Mouse (Mus musculus) midbrain, embryonic 16.5 days (tissue): ENCODE results near the gene Dnaaf2. TPM values are rescaled to one million over a fixed set of nuclear protein-coding genes. Genes with fewer than 3 reads are reported as not detected.
A peak's percentile ranks its signal among the peaks of the same experiment; 100 is the strongest.

Source experiments
- ATAC-seq: fragments of 200-750 bp; cut with Nextera tagmentation; 2 replicates; pipeline ENCODE4 v1.8.0; 2017; ENCODE audit warnings: moderate TSS enrichment
- H3K27ac ChIP-seq: fragments of 300-500 bp; sonication (generic); 2 replicates; pipeline ENCODE4 v1.5.1; 2014; ENCODE audit warnings: mild to moderate bottlenecking, low read length, mixed read lengths
- H3K27me3 ChIP-seq: fragments of 300-500 bp; sonication (generic); 2 replicates; pipeline ENCODE4 v1.6.1; 2014; ENCODE audit warnings: low read depth, low read length, mixed read lengths; ENCODE audit not compliant: control insufficient read depth, insufficient read depth
- H3K36me3 ChIP-seq: fragments of 300-500 bp; sonication (generic); 2 replicates; pipeline ENCODE4 v1.6.1; 2014; ENCODE audit warnings: mild to moderate bottlenecking, low read length, moderate library complexity, mixed read lengths; ENCODE audit not compliant: control insufficient read depth, insufficient read depth
- H3K4me1 ChIP-seq: fragments of 300-500 bp; sonication (generic); 2 replicates; pipeline ENCODE4 v1.6.1; 2014; ENCODE audit warnings: mild to moderate bottlenecking, low read length, mixed read lengths; ENCODE audit not compliant: control insufficient read depth, insufficient read depth
- H3K4me2 ChIP-seq: fragments of 300-500 bp; sonication (generic); 2 replicates; pipeline ENCODE4 v1.6.1; 2014; ENCODE audit warnings: mild to moderate bottlenecking, low read length, mixed read lengths
- H3K4me3 ChIP-seq: fragments of 300-500 bp; sonication (generic); 2 replicates; pipeline ENCODE4 v1.5.1; 2014; ENCODE audit warnings: low read depth, mild to moderate bottlenecking, low read length, moderate library complexity, mixed read lengths
- H3K9ac ChIP-seq: fragments of 300-500 bp; sonication (generic); 2 replicates; pipeline ENCODE4 v1.6.1; 2014; ENCODE audit warnings: low read depth, low read length, mixed read lengths
- H3K9me3 ChIP-seq: fragments of 300-500 bp; sonication (generic); replicated peaks from 2 replicates; pipeline ENCODE4 v1.6.1; 2014; ENCODE audit warnings: mild to moderate bottlenecking, low read length, mixed read lengths; ENCODE audit not compliant: control insufficient read depth, poor library complexity, severe bottlenecking
- WGBS: fragments of 180-500 bp; shearing (Covaris S2); extraction: QIAGEN DNeasy Blood & Tissue Kit; methylation state at CpG from one replicate; pipeline ENCODE4 v1.1.7; 2014; 5-methylcytosine and 5-hydroxymethylcytosine counted together
- polyA plus RNA-seq: library from polyadenylated mRNA; unstranded; fragments of >200 nt; fragmentation: Nextera tagmentation; extraction: Ambion mirVana; gene quantifications from 2 replicates; pipeline ENCODE4 v1.2.1, GENCODE M21; 2015

Gene Dnaaf2
- polyA plus RNA-seq, 1 experiment from 2014 or later: 5.9 TPM

DNA sequence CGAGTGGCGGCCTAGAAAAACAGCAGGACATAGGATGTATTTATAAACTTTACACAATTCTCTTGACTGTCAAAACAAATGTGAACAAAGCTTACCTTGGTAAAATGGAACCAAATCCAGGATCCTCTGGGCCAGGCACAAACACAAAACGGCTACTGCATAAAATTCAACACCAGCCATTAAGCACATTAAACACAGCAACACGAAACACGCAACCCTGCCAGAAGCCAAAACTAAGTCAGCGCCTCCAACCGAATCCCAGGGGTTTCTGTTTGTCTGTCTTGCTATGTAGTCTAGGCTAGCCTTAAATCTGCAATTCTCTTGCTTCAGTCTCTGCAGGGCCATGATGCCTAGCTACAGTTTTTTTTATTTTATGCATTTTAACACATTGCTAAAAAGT lies 9.7 kb upstream of the Dnaaf2 start:
- Histone ChIP-seq H3K9ac (no peak overlapping the region), H3K36me3 (no peaks in the 10 kb centered on the region), H3K27ac (no peak overlapping the region), H3K4me1 (no peaks in the 10 kb centered on the region), H3K4me3 (no peak overlapping the region), H3K9me3 (no peaks in the 10 kb centered on the region), H3K27me3 (no peaks in the 10 kb centered on the region), H3K4me2 (no peak overlapping the region)
- ATAC-seq: no peak
- 91% methylated on average over 7 of the region's 7 CpGs for WGBS

DNA sequence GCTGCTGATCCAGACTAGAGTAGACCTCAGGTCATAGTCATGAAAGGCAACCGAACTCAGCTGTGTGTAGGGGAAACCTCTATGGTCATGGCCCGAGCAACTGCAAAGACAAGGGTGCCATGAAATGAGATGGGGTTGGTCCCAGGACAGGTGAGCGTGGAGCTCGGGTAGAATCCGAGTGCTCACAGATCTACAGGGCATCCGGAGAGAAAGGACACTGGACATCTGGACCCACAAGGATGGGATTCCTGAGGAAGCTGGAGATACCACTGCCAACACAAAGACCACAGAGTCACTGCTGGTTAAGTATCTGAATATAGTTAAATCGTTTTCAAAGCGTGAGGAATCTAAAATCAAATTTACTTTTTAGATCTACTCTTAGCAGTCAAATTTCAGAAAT lies 9.2 kb upstream of the Dnaaf2 start:
- Histone ChIP-seq H3K4me3 (no peak overlapping the region), H3K4me2 (no peak overlapping the region), H3K27me3 (no peaks in the 10 kb centered on the region), H3K9ac (no peak overlapping the region), H3K36me3 (no peaks in the 10 kb centered on the region), H3K9me3 (no peaks in the 10 kb centered on the region), H3K4me1 (no peaks in the 10 kb centered on the region), H3K27ac (no peak overlapping the region)
- ATAC-seq: no peak
- 97% methylated on average over 8 of the region's 8 CpGs for WGBS

DNA sequence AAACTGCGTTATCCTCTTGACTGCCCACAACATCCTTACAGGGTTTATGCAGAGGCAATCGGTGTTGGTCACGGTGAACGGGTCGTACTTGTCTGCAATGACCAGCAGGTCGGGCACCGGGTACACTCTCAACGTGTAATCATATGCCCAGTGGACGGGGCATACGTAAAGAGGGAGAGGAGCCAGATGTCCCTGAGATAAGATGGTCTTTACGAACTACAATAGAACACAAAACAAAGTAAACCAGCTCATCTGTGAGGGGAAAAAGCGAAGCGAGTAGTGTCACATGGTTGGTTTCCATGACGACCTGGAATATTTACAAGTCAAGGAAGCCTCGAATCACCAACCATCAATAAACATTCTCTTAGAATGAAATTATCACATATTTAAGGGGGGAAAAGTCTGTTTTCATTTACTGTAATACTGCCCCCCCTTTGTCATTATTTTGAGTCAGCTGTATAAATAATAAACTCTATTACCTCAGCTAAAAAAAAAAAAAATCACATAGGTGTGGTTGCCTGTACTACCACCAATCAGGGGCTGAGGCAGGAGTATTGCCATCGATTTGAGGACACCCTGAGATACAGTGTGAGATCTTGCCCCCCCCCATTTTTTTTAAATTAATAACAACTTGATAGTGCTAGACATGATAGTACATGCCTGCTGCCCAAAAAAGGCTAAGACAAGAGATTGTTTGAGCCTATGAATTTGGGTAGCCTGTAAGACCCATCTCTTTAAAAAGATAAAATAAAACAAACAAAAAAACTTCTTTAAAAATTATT lies 6.0 kb upstream of the Dnaaf2 start, which contains the start of gene Gm49384:
Gene Gm49384, minus strand, starts transcription at position 216 of the 782 bp plus-strand sequence.
- WGBS: 64% methylated on average over 16 of the region's 16 CpGs
- no peak within 1 kb of the TSS for H3K27ac ChIP-seq
- peak; percentile 40 for ATAC-seq
- H3K4me1 ChIP-seq: peaks cover 7% of the 10 kb centered on the region; the same call in 1 of the 2 replicates
- no peaks in the 10 kb centered on the region for H3K9me3 ChIP-seq
- H3K36me3 ChIP-seq: no peaks in the 10 kb centered on the region; the same call in 1 of the 2 replicates
- no peak within 1 kb of the TSS for H3K4me3 ChIP-seq
- no peak within 1 kb of the TSS for H3K9ac ChIP-seq
- no peaks in the 10 kb centered on the region for H3K27me3 ChIP-seq
- no peak within 1 kb of the TSS for H3K4me2 ChIP-seq

DNA sequence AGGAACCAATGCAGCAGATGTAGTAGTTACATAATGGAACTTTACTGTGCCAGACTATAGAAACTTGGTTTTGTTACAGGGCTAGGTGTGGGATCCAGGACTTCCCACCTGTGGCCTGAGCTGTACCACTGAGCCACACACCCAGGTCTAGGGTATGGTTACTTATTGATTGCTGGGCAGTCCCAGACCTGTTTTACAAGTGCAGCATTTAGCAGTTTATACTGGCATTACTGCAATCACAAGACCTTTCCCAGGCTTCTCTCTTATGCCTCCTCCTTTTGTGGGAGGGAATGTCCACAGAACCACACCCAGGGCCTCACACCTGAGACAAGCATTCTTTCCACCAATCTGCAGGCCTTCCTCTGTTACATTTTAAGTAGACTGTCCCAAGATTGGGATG lies 756 bp upstream of the Dnaaf2 start:
- H3K4me3 ChIP-seq: no peak overlapping the region
- H3K4me1 ChIP-seq: peaks cover 29% of the 10 kb centered on the region
- peak overlapping the region; percentile 75; the same call in 1 of the 2 replicates for H3K4me2 ChIP-seq
- ATAC-seq: no peak
- no peaks in the 10 kb centered on the region; the same call in 1 of the 2 replicates for H3K36me3 ChIP-seq
- no peaks in the 10 kb centered on the region for H3K27me3 ChIP-seq
- no peak overlapping the region for H3K27ac ChIP-seq
- H3K9me3 ChIP-seq: no peaks in the 10 kb centered on the region
- 0 out of 2 replicates have a peak overlapping the region, but pooled peaks have one; percentile 0 for H3K9ac ChIP-seq

DNA sequence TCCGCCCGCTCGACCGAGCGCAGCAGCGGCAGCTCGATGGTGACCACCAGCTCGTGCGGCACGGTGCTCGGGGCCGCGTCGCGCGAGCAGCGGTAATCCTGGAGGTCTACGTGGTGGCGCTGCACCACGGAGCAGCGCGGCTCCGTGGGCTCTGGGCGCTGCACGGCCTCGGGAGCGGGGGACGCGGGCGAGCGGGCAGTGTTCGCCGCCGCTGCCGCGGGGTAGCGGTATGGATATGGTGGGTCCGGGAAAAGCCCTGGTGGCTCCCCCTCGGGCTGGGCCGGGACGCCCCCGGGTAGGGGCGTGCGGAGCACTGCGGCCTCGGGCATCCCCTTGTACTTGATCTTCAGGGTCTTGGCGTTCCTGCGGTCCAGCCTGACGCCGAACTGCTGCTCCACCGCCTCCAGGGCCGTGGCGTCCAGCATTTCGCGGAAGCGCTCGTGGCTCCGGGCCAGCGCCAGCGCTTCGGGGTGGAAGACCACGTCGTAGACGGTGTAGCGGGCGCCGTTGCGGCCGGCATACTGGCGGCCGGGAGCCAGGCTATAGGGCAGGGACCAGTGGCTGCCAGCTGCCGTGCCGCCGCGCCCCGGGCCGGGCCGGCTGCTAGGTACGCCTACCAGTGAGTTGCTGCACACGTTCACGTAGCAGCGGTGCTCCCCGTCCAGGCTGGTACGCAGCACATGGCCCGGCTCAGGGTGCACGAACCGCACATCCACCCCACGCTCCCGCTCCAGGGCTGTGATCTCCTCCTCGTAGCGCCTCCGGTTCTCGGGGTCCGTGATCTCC lies 658 bp downstream of the Dnaaf2 start:
- Histone ChIP-seq H3K27ac (peak overlapping the region; percentile 83), H3K4me1 (peaks cover 29% of the 10 kb centered on the region), H3K4me3 (peak overlapping the region; percentile 79), H3K27me3 (no peaks in the 10 kb centered on the region), H3K9me3 (no peaks in the 10 kb centered on the region), H3K4me2 (peak overlapping the region; percentile 75), H3K36me3 (no peaks in the 10 kb centered on the region; the same call in 1 of the 2 replicates), H3K9ac (peak overlapping the region; percentile 86)
- under 1% methylated on average over 94 of the region's 94 CpGs for WGBS
- peak; percentile 83 for ATAC-seq

DNA sequence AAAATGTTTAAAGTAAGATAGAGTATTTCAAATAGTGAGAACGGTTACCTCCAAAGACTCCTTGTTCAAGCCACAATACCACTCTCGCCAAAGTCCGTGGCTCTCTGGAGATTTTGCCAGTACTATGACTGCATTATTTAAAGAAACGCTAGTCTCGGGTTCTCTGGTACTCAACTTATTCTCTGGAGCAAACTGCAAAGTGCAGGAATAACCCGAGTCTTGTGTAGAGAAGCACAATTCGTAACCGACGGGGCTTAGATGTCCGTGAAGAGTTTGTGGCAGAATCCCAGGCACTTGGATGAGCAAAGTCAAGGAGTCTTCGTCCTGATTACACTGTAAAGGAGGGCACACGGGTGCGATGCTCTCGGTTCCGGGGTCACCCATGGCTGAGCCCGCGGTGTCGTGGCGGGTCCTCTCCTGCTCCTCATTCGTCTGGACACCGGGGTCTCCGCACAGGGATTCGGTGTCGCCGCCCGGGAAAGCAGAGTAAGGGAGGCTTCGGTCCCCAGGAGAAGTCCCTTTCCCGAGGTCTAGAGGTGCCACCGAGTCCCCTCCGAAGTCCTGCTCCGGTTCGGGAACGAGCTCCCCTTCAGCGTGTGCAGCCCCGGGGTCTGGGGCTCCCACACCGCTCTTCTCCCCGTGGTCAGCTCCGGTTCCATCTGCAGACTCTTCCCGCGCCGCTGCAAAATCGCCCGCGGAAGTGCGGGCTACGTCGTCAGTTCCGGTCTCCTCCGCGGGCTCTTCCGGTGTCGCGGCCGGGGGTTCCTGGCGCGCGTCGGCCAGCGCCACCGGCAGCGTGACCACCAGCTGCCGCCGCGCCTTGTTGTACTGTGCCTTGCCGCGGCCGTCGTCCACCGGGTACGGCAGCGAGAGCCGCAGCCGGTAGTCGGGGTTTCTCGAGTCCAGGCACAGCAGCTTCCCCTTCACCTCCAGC lies 1.5 kb downstream of the Dnaaf2 start, which contains the start of gene Gm49383:
Gene Gm49383, minus strand, starts transcription at position 661 of the 934 bp plus-strand sequence.
- peak within 1 kb of the TSS; percentile 83 for H3K27ac ChIP-seq
- H3K9me3 ChIP-seq: no peaks in the 10 kb centered on the region
- peak within 1 kb of the TSS; percentile 75 for H3K4me2 ChIP-seq
- peak within 1 kb of the TSS; percentile 79 for H3K4me3 ChIP-seq
- no peaks in the 10 kb centered on the region for H3K36me3 ChIP-seq
- peak; percentile 88 for ATAC-seq
- H3K4me1 ChIP-seq: peaks cover 29% of the 10 kb centered on the region
- H3K9ac ChIP-seq: peak within 1 kb of the TSS; percentile 86
- no peaks in the 10 kb centered on the region for H3K27me3 ChIP-seq
- WGBS: under 1% methylated on average over 74 of the region's 75 CpGs

DNA sequence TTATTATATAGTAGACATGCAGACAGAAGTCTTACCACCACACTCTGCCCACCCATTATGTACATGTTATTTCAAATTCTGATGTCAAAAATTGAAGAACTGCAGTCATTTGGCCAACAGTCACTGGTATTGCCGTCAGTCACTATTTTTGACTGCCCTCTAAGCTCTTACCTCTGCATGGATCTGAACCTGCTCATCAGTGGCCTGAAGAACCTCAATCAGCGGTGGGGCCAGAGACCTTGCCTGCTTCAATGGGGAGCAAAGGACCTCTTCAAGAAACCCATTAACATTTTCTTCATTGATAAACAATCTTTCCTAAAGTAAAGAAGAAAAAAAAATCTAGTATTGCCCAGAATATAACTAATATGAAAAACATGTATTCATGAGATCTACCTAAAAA lies 5.6 kb downstream of the Dnaaf2 start:
- WGBS: 93% methylated on average over 2 of the region's 2 CpGs
- H3K4me2 ChIP-seq: no peak overlapping the region
- H3K36me3 ChIP-seq: peaks cover 5% of the 10 kb centered on the region; the same call in 1 of the 2 replicates
- no peak overlapping the region for H3K27ac ChIP-seq
- ATAC-seq: no peak
- peaks cover 14% of the 10 kb centered on the region for H3K4me1 ChIP-seq
- no peaks in the 10 kb centered on the region for H3K9me3 ChIP-seq
- no peak overlapping the region for H3K9ac ChIP-seq
- H3K27me3 ChIP-seq: no peaks in the 10 kb centered on the region
- H3K4me3 ChIP-seq: no peak overlapping the region

DNA sequence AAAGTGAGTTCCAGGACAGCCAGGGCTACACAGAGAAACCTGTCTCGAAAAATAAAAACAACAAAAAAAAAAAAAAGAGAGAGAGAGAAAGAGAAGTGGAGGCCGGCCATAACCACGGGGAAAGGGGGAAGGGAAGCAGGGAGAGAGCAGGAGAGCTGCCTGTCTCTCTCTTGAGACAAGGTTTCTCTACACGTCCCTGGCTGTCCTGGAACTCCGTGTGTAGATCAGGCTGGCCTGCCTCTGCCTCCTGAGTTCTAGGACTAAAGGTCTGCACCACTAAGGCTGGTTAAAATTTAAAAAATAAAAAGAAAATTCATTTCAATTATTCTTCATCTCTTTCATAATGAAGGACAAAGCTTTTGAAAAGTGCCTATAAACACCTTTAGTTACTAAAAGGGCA lies 6.8 kb downstream of the Dnaaf2 start:
- H3K9me3 ChIP-seq: no peaks in the 10 kb centered on the region
- H3K4me3 ChIP-seq: no peak overlapping the region
- H3K4me1 ChIP-seq: peaks cover 23% of the 10 kb centered on the region
- peaks cover 5% of the 10 kb centered on the region; the same call in 1 of the 2 replicates for H3K36me3 ChIP-seq
- H3K27me3 ChIP-seq: no peaks in the 10 kb centered on the region
- WGBS: 96% methylated on average over 5 of the region's 5 CpGs
- no peak overlapping the region for H3K27ac ChIP-seq
- no peak overlapping the region for H3K4me2 ChIP-seq
- no peak for ATAC-seq
- no peak overlapping the region for H3K9ac ChIP-seq
